Mouse (Mus musculus) forebrain, embryonic 10.5 days (tissue): ENCODE measurements at regions not wholly inside any gene's neighbourhood (a gene's known extent, or its start where the extent isn't known, plus 50 kb on each side); places are given as distances from the start of the nearest gene placed in this dataset.

Experiments used
- DNase-seq: peaks from one replicate; pipeline ENCODE4 v3.0.0-alpha.2; 2017; ENCODE audit warnings: low spot score; ENCODE audit errors: extremely low spot score
- H3K27ac ChIP-seq: fragments of 300-500 bp; sonication (generic); 2 replicates; pipeline ENCODE4 v1.5.1; 2016; ENCODE audit warnings: mild to moderate bottlenecking
- H3K27me3 ChIP-seq: fragments of 300-500 bp; sonication (generic); 2 replicates; pipeline ENCODE4 v1.6.1; 2016; ENCODE audit warnings: mild to moderate bottlenecking; ENCODE audit not compliant: poor library complexity, severe bottlenecking
- H3K36me3 ChIP-seq: fragments of 300-500 bp; sonication (generic); replicated peaks from 2 replicates; pipeline ENCODE4 v1.6.1; 2016; ENCODE audit warnings: mild to moderate bottlenecking, moderate library complexity
- H3K4me1 ChIP-seq: fragments of 300-500 bp; sonication (generic); 2 replicates; pipeline ENCODE4 v1.6.1; 2016
- H3K4me3 ChIP-seq: fragments of 300-500 bp; sonication (generic); 2 replicates; pipeline ENCODE4 v1.5.1; 2016; ENCODE audit warnings: mild to moderate bottlenecking, moderate library complexity
- H3K9me3 ChIP-seq: fragments of 300-500 bp; sonication (generic); 2 replicates; pipeline ENCODE4 v1.6.1; 2016; ENCODE audit warnings: mild to moderate bottlenecking, moderate library complexity
- WGBS: fragments of 180-500 bp; shearing (Covaris S2); methylation state at CpG from one replicate; pipeline ENCODE4 v1.1.7; 2016; 5-methylcytosine and 5-hydroxymethylcytosine counted together

- Histone ChIP-seq H3K4me3 (no peak overlapping the region), H3K4me1 (peaks cover 5% of the 10 kb centered on the region), H3K9me3 (no peaks in the 10 kb centered on the region), H3K27ac (no peak overlapping the region), H3K27me3 (peaks cover 2% of the 10 kb centered on the region; the same call in 1 of the 2 replicates), H3K36me3 (no peaks in the 10 kb centered on the region)
- DNase-seq: no peak
These were observed 183.7 kb downstream of the Dad1 start for GRCm38 (mm10) chr14:54070240-54070639.

GRCm38 (mm10) chr14:54068684-54069083, 185.2 kb downstream of the Dad1 start:
- 94% methylated on average over 1 of the region's 1 CpGs for WGBS
- Histone ChIP-seq H3K9me3 (no peaks in the 10 kb centered on the region), H3K4me1 (peaks cover 11% of the 10 kb centered on the region), H3K27me3 (peaks cover 9% of the 10 kb centered on the region), H3K27ac (no peak overlapping the region), H3K4me3 (no peak overlapping the region), H3K36me3 (no peaks in the 10 kb centered on the region)
- no peak for DNase-seq

- H3K27ac ChIP-seq: no peak overlapping the region
- 61% methylated on average over 4 of the region's 4 CpGs for WGBS
These were observed 188.4 kb downstream of the Dad1 start for GRCm38 (mm10) chr14:54065466-54065865.

GRCm38 (mm10) chr14:54064541-54065402, 189.1 kb downstream of the Dad1 start:
- Histone ChIP-seq H3K36me3 (no peaks in the 10 kb centered on the region), H3K4me3 (no peak overlapping the region), H3K27ac (no peak overlapping the region), H3K9me3 (no peaks in the 10 kb centered on the region), H3K4me1 (peaks cover 34% of the 10 kb centered on the region), H3K27me3 (peaks cover 15% of the 10 kb centered on the region)
- WGBS: 33% methylated on average over 11 of the region's 11 CpGs
- peak; percentile 71 for DNase-seq

More at GRCm38 (mm10) chr14:54065466-54065865, 188.4 kb downstream of the Dad1 start:
- H3K9me3 ChIP-seq: no peaks in the 10 kb centered on the region
- H3K4me1 ChIP-seq: peaks cover 29% of the 10 kb centered on the region
- no peak overlapping the region for H3K4me3 ChIP-seq
- peaks cover 15% of the 10 kb centered on the region for H3K27me3 ChIP-seq
- DNase-seq: no peak
- H3K36me3 ChIP-seq: no peaks in the 10 kb centered on the region

- Histone ChIP-seq H3K4me3 (no peak overlapping the region), H3K9me3 (no peaks in the 10 kb centered on the region), H3K27me3 (peaks cover 15% of the 10 kb centered on the region), H3K27ac (no peak overlapping the region), H3K4me1 (peaks cover 34% of the 10 kb centered on the region), H3K36me3 (no peaks in the 10 kb centered on the region)
- 38% methylated on average over 3 of the region's 3 CpGs for WGBS
- DNase-seq: no peak
These were observed 192.3 kb downstream of the Dad1 start for GRCm38 (mm10) chr14:54061570-54061969.

- WGBS: 21% methylated on average over 4 of the region's 4 CpGs
- DNase-seq: peak; percentile 70
- H3K27me3 ChIP-seq: peaks cover 11% of the 10 kb centered on the region
- no peak overlapping the region for H3K27ac ChIP-seq
- no peaks in the 10 kb centered on the region for H3K36me3 ChIP-seq
- H3K4me3 ChIP-seq: no peak overlapping the region
- H3K9me3 ChIP-seq: no peaks in the 10 kb centered on the region
- H3K4me1 ChIP-seq: peaks cover 25% of the 10 kb centered on the region
These were observed 194.1 kb downstream of the Dad1 start for GRCm38 (mm10) chr14:54059776-54060175.

GRCm38 (mm10) chr14:54059096-54059495, 194.8 kb downstream of the Dad1 start:
- no peak overlapping the region for H3K27ac ChIP-seq
- peaks cover 23% of the 10 kb centered on the region for H3K4me1 ChIP-seq
- no peak for DNase-seq
- 90% methylated on average over 6 of the region's 6 CpGs for WGBS
- no peaks in the 10 kb centered on the region for H3K36me3 ChIP-seq
- H3K27me3 ChIP-seq: peaks cover 9% of the 10 kb centered on the region
- H3K4me3 ChIP-seq: no peak overlapping the region
- H3K9me3 ChIP-seq: no peaks in the 10 kb centered on the region

GRCm38 (mm10) chr14:54056691-54057090, 197.2 kb downstream of the Dad1 start:
- no peaks in the 10 kb centered on the region for H3K36me3 ChIP-seq
- DNase-seq: no peak
- no peaks in the 10 kb centered on the region for H3K27me3 ChIP-seq
- peaks cover 16% of the 10 kb centered on the region for H3K4me1 ChIP-seq
- H3K9me3 ChIP-seq: no peaks in the 10 kb centered on the region
- H3K27ac ChIP-seq: no peak overlapping the region
- no peak overlapping the region for H3K4me3 ChIP-seq
- 88% methylated on average over 7 of the region's 7 CpGs for whole genome bisulfite sequencing

GRCm38 (mm10) chr14:54055390-54055789, 198.5 kb downstream of the Dad1 start:
- DNase-seq: no peak
- H3K27ac ChIP-seq: no peak overlapping the region
- H3K27me3 ChIP-seq: no peaks in the 10 kb centered on the region
- H3K4me3 ChIP-seq: no peak overlapping the region
- WGBS: 92% methylated on average over 6 of the region's 6 CpGs
- H3K36me3 ChIP-seq: no peaks in the 10 kb centered on the region
- H3K4me1 ChIP-seq: peaks cover 5% of the 10 kb centered on the region; the same call in 1 of the 2 replicates
- H3K9me3 ChIP-seq: no peaks in the 10 kb centered on the region

GRCm38 (mm10) chr14:54042286-54042685, 211.6 kb downstream of the Dad1 start:
- H3K9me3 ChIP-seq: no peaks in the 10 kb centered on the region
- no peaks in the 10 kb centered on the region for H3K27me3 ChIP-seq
- no peak overlapping the region for H3K4me3 ChIP-seq
- no peak for DNase-seq
- WGBS: 96% methylated on average over 2 of the region's 2 CpGs
- no peaks in the 10 kb centered on the region for H3K36me3 ChIP-seq
- no peak overlapping the region for H3K27ac ChIP-seq
- H3K4me1 ChIP-seq: no peaks in the 10 kb centered on the region

GRCm38 (mm10) chr14:54040644-54041043, 213.3 kb downstream of the Dad1 start:
- no peaks in the 10 kb centered on the region for H3K9me3 ChIP-seq
- no peaks in the 10 kb centered on the region for H3K27me3 ChIP-seq
- no peaks in the 10 kb centered on the region for H3K4me1 ChIP-seq
- H3K4me3 ChIP-seq: no peak overlapping the region
- WGBS: 88% methylated on average over 2 of the region's 2 CpGs
- DNase-seq: no peak
- no peak overlapping the region for H3K27ac ChIP-seq
- H3K36me3 ChIP-seq: no peaks in the 10 kb centered on the region

- Histone ChIP-seq H3K4me1 (no peaks in the 10 kb centered on the region), H3K27ac (no peak overlapping the region), H3K36me3 (no peaks in the 10 kb centered on the region), H3K27me3 (no peaks in the 10 kb centered on the region), H3K9me3 (no peaks in the 10 kb centered on the region), H3K4me3 (no peak overlapping the region)
- WGBS: 72% methylated on average over 2 of the region's 2 CpGs
- DNase-seq: no peak
These were observed 219.4 kb downstream of the Dad1 start for GRCm38 (mm10) chr14:54034516-54034915.

- Histone ChIP-seq H3K27ac (no peak overlapping the region), H3K4me1 (no peaks in the 10 kb centered on the region), H3K36me3 (no peaks in the 10 kb centered on the region), H3K4me3 (no peak overlapping the region), H3K27me3 (no peaks in the 10 kb centered on the region), H3K9me3 (no peaks in the 10 kb centered on the region)
- 80% methylated on average over 4 of the region's 4 CpGs for WGBS
- DNase-seq: no peak
These were observed 230.4 kb downstream of the Dad1 start for GRCm38 (mm10) chr14:54023552-54023951.
